Mouse (Mus musculus) brown adipose tissue, adult 24 weeks (tissue): ENCODE data around the gene Gm20431. TPM values are rescaled to one million over a fixed set of nuclear protein-coding genes. Genes with fewer than 3 reads are reported as not detected.
A peak's percentile ranks its signal among the peaks of the same experiment; 100 is the strongest.

ENCODE experiments used
- H3K27ac ChIP-seq: fragments of 200-500 bp; replicated peaks from 2 replicates; pipeline ENCODE4 v1.5.1; 2012; ENCODE audit warnings: low read depth, mild to moderate bottlenecking, low read length
- H3K4me1 ChIP-seq: fragments of 200-500 bp; 2 replicates; pipeline ENCODE4 v1.6.1; 2012; ENCODE audit warnings: low read length, mixed read lengths; ENCODE audit not compliant: control insufficient read depth, insufficient read depth, insufficient read length
- H3K4me3 ChIP-seq: fragments of 200-500 bp; 2 replicates; pipeline ENCODE4 v1.5.1; 2012; ENCODE audit warnings: low read depth, mild to moderate bottlenecking, low read length, moderate library complexity; ENCODE audit not compliant: insufficient read depth
- polyA plus RNA-seq: library from polyadenylated mRNA; stranded (reverse); fragments of >200 nt; gene quantifications from 2 replicates; pipeline ENCODE4 v1.2.4, GENCODE M21; 2012; ENCODE audit not compliant: missing spikeins, insufficient read depth, insufficient read length

The Gm20431 gene
- polyA plus RNA-seq, 1 experiment: not detected

GRCm38 (mm10) chr2:167596262-167596661, 65.0 kb downstream of the Gm20431 start:
- Histone ChIP-seq H3K4me3 (no peak overlapping the region), H3K27ac (peak overlapping the region; percentile 72), H3K4me1 (peaks cover 8% of the 10 kb centered on the region; the same call in 1 of the 2 replicates)

GRCm38 (mm10) chr2:167595761-167596171, 65.5 kb downstream of the Gm20431 start:
- H3K27ac ChIP-seq: peak overlapping the region; percentile 81
- H3K4me1 ChIP-seq: peaks cover 8% of the 10 kb centered on the region; the same call in 1 of the 2 replicates
- H3K4me3 ChIP-seq: no peak overlapping the region

GRCm38 (mm10) chr2:167594444-167594934, 66.8 kb downstream of the Gm20431 start:
- Histone ChIP-seq H3K4me3 (no peak overlapping the region), H3K4me1 (peaks cover 8% of the 10 kb centered on the region; the same call in 1 of the 2 replicates), H3K27ac (peak overlapping the region; percentile 58)

GRCm38 (mm10) chr2:167593551-167594250, 67.6 kb downstream of the Gm20431 start:
- peak overlapping the region; percentile 58 for H3K27ac ChIP-seq
- no peak overlapping the region for H3K4me3 ChIP-seq
- peaks cover 8% of the 10 kb centered on the region; the same call in 1 of the 2 replicates for H3K4me1 ChIP-seq

- Histone ChIP-seq H3K27ac (peak overlapping the region; percentile 96), H3K4me3 (peak overlapping the region; percentile 60), H3K4me1 (peaks cover 11% of the 10 kb centered on the region)
Measured at GRCm38 (mm10) chr2:167588774-167589577, 72.3 kb downstream of the Gm20431 start.

DNA sequence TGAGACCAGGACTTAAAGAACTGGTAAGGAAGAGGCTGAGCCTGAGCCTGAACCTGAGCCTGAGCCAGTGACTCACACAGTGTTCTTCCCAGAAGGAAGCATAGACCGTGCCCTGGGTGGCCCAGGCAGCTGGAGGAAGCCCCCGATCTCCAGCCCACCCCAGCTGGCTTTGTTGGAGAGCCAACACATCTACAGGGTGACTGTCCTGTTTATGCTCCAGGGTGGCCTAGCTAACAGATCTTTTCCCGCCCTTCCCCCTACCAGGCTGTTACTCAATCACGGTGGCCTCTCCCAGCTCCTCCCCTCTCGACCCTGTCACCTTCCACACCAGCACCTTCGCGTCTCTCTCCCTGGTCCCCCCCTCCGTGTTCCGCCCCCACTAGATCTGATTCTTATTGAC, 74.3 kb downstream of the Gm20431 start:
- Histone ChIP-seq H3K4me3 (no peak overlapping the region), H3K4me1 (peaks cover 9% of the 10 kb centered on the region), H3K27ac (peak overlapping the region; percentile 69; the same call in 1 of the 2 replicates)

DNA sequence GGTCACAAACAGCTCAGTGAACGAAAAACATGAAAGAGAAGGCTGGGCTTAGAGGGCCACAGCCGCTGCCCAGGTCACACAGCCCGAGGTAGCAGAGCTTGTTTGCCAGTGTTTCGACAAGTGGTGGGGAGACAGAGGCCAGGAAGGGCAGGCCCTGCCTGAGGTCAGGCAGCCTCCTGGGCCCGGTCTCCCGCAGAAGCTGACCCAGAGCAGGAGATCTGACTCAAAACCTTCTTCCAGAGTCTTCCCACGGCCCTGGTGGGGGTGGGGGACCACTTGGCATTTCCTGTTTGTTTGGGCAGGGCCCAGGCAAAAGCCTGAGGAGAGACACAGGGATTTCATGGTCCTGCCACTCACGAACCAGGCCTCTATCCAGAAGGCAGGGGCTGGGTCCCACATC, 75.3 kb downstream of the Gm20431 start:
- no peak overlapping the region for H3K4me3 ChIP-seq
- H3K27ac ChIP-seq: peak overlapping the region; percentile 69
- H3K4me1 ChIP-seq: peaks cover 9% of the 10 kb centered on the region

GRCm38 (mm10) chr2:167585273-167585672, 76.0 kb downstream of the Gm20431 start:
- Histone ChIP-seq H3K4me1 (peaks cover 9% of the 10 kb centered on the region), H3K4me3 (no peak overlapping the region), H3K27ac (no peak overlapping the region; the same call in 1 of the 2 replicates)

DNA sequence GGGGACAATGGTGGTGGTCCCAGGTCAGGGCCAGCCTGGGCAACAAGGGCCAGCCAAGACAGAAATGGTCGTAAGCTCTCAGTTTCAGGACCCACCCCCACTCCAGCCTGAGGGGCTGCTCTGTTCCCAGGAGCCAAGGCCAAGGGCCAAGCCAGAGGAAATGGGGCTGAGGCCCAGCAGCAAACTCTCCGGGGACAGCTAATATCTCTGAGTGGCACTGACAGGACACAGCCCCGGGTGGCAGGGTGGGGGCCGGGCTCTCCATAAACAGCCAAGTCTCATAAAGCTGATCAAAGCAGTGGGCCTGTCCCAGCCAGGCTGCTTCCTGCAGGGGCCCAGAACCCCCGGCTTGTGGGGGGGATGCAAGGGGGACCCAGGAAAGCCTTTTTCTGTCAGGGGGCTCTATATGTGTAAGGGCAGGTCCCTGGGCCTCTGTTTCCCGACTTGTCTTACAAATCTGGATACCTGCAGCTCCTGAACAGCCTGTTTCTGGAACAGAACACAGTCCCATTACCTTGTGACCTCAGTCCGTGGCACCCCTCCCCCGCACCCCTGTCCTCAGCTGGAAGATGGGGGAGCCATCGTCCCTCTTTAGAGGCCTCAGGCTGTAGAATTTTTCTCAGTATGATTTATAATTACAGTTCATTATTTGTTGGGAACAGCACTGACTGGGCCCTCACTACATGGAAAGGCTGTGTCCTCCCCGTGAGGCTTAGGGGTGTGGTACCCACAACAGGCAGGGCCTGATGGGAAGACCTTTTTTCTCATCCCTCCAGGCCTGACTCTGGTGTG, 77.9 kb downstream of the Gm20431 start:
- Histone ChIP-seq H3K27ac (no peak overlapping the region), H3K4me1 (peaks cover 11% of the 10 kb centered on the region), H3K4me3 (no peak overlapping the region)

DNA sequence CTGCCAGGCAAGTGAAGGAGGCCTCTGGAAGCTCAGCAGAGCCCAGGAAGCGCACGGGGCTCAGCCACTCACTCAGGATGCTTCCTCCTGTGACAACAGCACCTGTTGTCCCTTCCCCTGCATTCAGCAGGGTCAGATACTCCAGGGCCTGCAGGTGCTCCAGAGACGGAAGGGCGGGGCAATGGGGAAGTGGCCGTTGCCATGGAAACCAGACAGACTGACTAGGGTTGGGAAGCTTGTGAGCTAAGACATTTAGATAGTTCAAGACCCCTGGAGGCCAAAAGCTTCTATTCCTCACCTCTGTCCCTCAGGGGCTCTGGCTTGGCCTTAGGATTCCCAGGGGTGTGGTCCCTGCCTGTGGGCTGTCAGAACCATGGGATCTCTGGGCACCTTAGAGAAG, 82.8 kb downstream of the Gm20431 start:
- no peak overlapping the region for H3K27ac ChIP-seq
- no peak overlapping the region for H3K4me3 ChIP-seq
- H3K4me1 ChIP-seq: peaks cover 4% of the 10 kb centered on the region

DNA sequence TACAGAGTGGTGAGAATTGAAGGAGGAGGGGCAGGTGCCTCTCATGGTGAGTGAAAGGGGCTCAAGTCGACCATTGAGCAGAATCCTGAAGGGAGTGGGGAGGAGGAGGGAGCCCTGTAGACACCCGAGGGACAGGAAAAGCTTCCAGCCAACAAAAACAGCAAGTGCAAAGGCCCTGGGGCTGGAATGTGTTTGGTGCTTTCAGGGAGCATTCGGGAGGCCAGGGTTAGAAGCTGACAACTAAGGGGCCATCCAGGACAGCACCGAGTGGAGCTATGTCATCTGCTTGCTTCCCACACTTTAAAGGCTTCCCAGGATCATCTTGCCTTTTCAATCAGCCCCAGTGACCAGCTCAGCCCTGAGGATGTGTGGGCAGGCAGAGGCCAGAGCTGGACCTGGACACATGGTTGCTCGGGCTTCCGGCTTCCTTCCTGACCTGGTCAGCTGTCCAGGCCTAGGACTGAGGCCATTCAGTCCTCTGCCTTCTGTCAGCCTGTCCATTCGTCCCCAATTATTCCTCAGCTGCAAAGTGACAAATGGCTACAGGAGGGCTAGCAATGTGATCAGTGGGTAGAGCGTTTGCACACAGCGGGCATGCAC, 84.0 kb downstream of the Gm20431 start:
- no peak overlapping the region for H3K4me3 ChIP-seq

DNA sequence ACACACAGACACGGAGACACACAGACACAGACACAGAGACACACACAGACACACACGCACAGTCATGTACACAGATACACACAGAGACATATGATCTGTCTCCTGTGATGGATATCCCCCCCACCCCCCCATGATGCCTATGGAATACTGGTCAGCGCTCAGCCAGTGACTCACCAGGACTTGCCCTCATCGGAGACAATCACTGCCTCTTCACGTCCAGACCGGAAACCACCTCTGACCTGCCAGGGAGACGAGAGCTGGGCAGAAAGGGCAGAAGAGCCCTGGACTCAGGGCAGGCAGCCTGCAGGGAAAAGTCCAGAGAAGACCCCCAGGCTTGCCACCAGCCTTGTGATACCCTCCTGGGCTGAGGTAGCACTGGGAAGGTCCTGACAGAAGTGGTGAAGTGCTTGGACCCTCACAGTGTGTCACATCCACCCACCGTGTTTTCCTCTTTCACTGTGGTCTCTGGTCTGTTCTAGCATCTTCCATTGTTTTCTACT, 85.1 kb downstream of the Gm20431 start:
- H3K4me1 ChIP-seq: peaks cover 8% of the 10 kb centered on the region

More for the DNA sequence above, 84.0 kb downstream of the Gm20431 start:
- Histone ChIP-seq H3K27ac (no peak overlapping the region), H3K4me1 (peaks cover 4% of the 10 kb centered on the region)

DNA sequence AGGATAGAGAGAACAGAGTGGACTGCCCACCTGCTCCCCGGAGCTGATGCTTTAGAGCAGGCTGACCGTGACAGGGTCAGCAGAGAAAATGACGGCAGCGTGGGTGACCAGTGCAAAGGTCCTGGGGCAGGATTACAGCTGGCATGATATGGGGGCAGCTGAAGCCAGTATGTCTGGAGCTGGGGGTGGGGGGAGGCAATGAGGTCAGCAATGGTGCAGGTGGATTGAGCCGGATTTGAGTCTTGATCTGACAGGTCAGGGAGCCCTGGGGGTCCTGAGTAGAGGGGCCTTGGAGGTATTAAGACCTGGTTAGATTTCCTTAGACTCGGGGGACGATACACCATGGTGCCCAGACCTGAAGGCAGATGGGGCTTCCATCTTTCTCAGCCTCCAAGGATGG, 85.7 kb downstream of the Gm20431 start:
- H3K4me3 ChIP-seq: no peak overlapping the region
- peaks cover 14% of the 10 kb centered on the region for H3K4me1 ChIP-seq
- H3K27ac ChIP-seq: no peak overlapping the region

More for the DNA sequence above, 85.1 kb downstream of the Gm20431 start:
- no peak overlapping the region for H3K4me3 ChIP-seq
- no peak overlapping the region for H3K27ac ChIP-seq

GRCm38 (mm10) chr2:167574814-167575213, 86.5 kb downstream of the Gm20431 start:
- no peak overlapping the region for H3K4me3 ChIP-seq
- H3K27ac ChIP-seq: no peak overlapping the region
- peaks cover 20% of the 10 kb centered on the region for H3K4me1 ChIP-seq
